Mouse (Mus musculus) intestine, embryonic 15.5 days (tissue): ENCODE measurements around the gene Cyth2. TPM values are rescaled to one million over a fixed set of nuclear protein-coding genes. Genes with fewer than 3 reads are reported as not detected.

ENCODE experiments used
- ATAC-seq: fragments of 200-750 bp; cut with Nextera tagmentation; 2 replicates; pipeline ENCODE4 v1.8.0; 2017; ENCODE audit warnings: moderate TSS enrichment, moderate library complexity
- H3K27ac ChIP-seq: fragments of 300-500 bp; sonication (generic); 2 replicates; pipeline ENCODE4 v1.5.1; 2015; ENCODE audit warnings: mild to moderate bottlenecking, inconsistent platforms
- H3K27me3 ChIP-seq: fragments of 300-500 bp; sonication (generic); replicated peaks from 2 replicates; pipeline ENCODE4 v1.6.1; 2015; ENCODE audit warnings: inconsistent platforms
- H3K36me3 ChIP-seq: fragments of 300-500 bp; sonication (generic); 2 replicates; pipeline ENCODE4 v1.6.1; 2015; ENCODE audit warnings: inconsistent platforms
- H3K4me1 ChIP-seq: fragments of 300-500 bp; sonication (generic); replicated peaks from 2 replicates; pipeline ENCODE4 v1.6.1; 2015; ENCODE audit warnings: inconsistent platforms
- H3K4me2 ChIP-seq: fragments of 300-500 bp; sonication (generic); replicated peaks from 2 replicates; pipeline ENCODE4 v1.6.1; 2015; ENCODE audit warnings: mild to moderate bottlenecking, inconsistent platforms
- H3K4me3 ChIP-seq: fragments of 300-500 bp; sonication (generic); replicated peaks from 2 replicates; pipeline ENCODE4 v1.5.1; 2015; ENCODE audit warnings: inconsistent platforms
- H3K9ac ChIP-seq: fragments of 300-500 bp; sonication (generic); 2 replicates; pipeline ENCODE4 v1.6.1; 2015; ENCODE audit warnings: inconsistent platforms
- H3K9me3 ChIP-seq: fragments of 300-500 bp; sonication (generic); 2 replicates; pipeline ENCODE4 v1.6.1; 2016; ENCODE audit warnings: inconsistent platforms
- WGBS: fragments of 180-500 bp; shearing (Covaris S2); methylation state at CpG from one replicate; pipeline ENCODE4 v1.1.7; 2015; 5-methylcytosine and 5-hydroxymethylcytosine counted together
- polyA plus RNA-seq: library from polyadenylated mRNA; unstranded; fragments of >200 nt; fragmentation: Nextera tagmentation; extraction: Ambion mirVana; gene quantifications from 2 replicates; pipeline ENCODE4 v1.2.1, GENCODE M21; 2015

The Cyth2 gene
- polyA plus RNA-seq, 1 experiment from 2014 or later = 89.0 TPM

DNA sequence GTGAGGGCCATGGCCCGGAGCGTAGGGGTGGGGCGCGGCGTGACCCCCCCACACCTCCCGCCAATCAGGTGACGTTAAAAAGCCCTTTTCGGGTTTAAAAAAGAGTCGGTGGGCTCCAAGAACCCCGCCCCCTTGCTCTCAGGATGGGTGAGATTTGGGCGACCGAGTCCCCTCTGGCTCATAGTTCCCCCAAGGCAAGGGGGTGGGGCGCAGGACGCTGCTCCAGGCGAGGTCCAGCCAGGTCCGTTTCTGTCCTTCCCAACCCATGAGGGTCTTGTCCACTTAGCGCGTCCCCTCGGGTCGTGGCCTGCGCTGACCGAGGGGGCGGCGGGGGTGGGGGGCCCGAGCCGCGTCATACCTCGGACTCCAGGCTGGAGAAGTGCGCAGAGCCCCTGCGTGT lies 18.0 kb upstream of the Cyth2 start:
- H3K27me3 ChIP-seq = peaks cover 45% of the 10 kb centered on the region
- WGBS = 9% methylated on average over 30 of the region's 30 CpGs
- 0 out of 2 replicates have a peak overlapping the region, but pooled peaks have one; percentile 44 for H3K9ac ChIP-seq

GRCm38 (mm10) chr7:45831128-45831525 lies 16.7 kb upstream of the Cyth2 start:
- peak overlapping the region; percentile 63; the same call in 1 of the 2 replicates for H3K9ac ChIP-seq
- no peaks in the 10 kb centered on the region for H3K9me3 ChIP-seq
- H3K36me3 ChIP-seq = peaks cover 22% of the 10 kb centered on the region
- H3K4me1 ChIP-seq = peaks cover 26% of the 10 kb centered on the region
- H3K27ac ChIP-seq = no peak overlapping the region
- peak overlapping the region; percentile 67 for H3K4me2 ChIP-seq
- WGBS = 26% methylated on average over 5 of the region's 5 CpGs
- ATAC-seq = peak; percentile 13; the same call in 1 of the 2 replicates
- peak overlapping the region; percentile 80 for H3K4me3 ChIP-seq
- H3K27me3 ChIP-seq = peaks cover 45% of the 10 kb centered on the region

More for the DNA sequence above, 18.0 kb upstream of the Cyth2 start:
- peaks cover 9% of the 10 kb centered on the region for H3K36me3 ChIP-seq
- no peak for ATAC-seq
- H3K27ac ChIP-seq = no peak overlapping the region
- peak overlapping the region; percentile 80 for H3K4me2 ChIP-seq
- H3K9me3 ChIP-seq = no peaks in the 10 kb centered on the region
- H3K4me3 ChIP-seq = peak overlapping the region; percentile 46
- peaks cover 26% of the 10 kb centered on the region for H3K4me1 ChIP-seq

DNA sequence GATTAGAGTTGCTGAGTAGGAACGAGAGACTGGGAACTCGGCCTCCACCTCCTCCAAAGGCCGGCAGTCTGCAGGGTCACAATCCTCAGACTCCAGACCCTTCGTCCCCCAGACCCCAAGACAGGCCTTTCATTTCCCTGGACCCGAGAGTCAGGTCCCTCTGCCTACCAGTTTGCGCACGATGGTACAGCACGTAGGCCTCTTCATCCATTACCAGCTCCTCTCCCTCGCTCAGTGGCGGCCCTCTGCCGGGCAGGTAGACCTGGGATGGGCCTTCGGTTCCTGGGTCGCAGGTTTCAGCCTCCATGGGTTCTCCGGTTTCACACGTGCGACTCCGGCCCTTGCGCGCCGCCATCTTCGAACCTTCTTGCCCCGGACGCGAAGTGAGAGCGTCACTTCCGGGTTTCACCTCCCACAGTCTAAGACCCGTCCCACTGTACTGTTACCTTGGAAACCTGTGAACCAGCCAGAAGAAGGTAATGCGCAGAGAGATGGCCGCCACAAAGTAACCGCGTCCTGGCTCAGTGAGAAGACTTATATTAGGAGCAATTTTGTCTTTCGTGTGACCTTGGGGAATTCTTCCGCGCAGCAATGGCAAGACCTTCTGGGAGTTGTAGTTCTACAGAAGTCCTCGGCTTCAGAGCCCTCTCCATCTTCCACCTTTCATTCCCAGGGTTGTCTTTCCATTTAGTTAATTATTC lies 16.2 kb upstream of the Cyth2 start, which contains the start of gene Grwd1:
Gene Grwd1, minus strand, starts transcription at position 518 of the 701 bp plus-strand sequence.
- peak; percentile 91 for ATAC-seq
- Histone ChIP-seq H3K4me1 (peaks cover 26% of the 10 kb centered on the region), H3K4me3 (peak within 1 kb of the TSS; percentile 80), H3K36me3 (peaks cover 27% of the 10 kb centered on the region), H3K27me3 (peaks cover 42% of the 10 kb centered on the region), H3K9ac (peak within 1 kb of the TSS; percentile 63), H3K4me2 (peak within 1 kb of the TSS; percentile 67), H3K9me3 (no peaks in the 10 kb centered on the region), H3K27ac (peak within 1 kb of the TSS; percentile 18; the same call in 1 of the 2 replicates)
- WGBS = under 1% methylated on average over 35 of the region's 35 CpGs

- WGBS = 92% methylated on average over 7 of the region's 7 CpGs
- Histone ChIP-seq H3K36me3 (peaks cover 47% of the 10 kb centered on the region), H3K9me3 (no peaks in the 10 kb centered on the region), H3K27me3 (peaks cover 5% of the 10 kb centered on the region), H3K27ac (no peak overlapping the region), H3K9ac (no peak overlapping the region), H3K4me2 (no peak overlapping the region), H3K4me1 (peaks cover 10% of the 10 kb centered on the region), H3K4me3 (no peak overlapping the region)
- no peak for ATAC-seq
Observed at GRCm38 (mm10) chr7:45826631-45827030, 12.2 kb upstream of the Cyth2 start.

DNA sequence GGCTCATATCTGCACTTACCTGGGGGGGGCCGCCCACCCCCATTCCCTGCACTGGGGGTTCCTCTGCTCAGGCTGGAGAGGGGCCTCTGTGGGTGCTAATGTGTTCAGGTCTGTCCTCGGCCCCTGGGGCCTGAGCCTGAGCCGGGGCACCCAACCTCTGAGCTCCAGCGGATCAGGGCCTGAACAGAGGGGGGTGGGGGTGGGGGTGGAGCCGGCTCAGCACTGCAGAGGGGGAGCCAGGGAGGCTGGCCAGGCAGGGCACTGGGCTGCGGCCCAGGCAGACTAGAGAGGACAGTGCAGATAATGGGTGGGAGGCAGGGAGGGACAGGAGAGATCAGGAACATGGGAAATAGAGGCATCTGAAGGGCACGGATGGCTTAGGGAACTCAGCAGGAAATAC lies 10.2 kb upstream of the Cyth2 start, which contains the start of gene Kcnj14:
Gene Kcnj14, minus strand, starts transcription at position 185 of the 400 bp plus-strand sequence.
- no peak for ATAC-seq
- WGBS = 62% methylated on average over 7 of the region's 7 CpGs

DNA sequence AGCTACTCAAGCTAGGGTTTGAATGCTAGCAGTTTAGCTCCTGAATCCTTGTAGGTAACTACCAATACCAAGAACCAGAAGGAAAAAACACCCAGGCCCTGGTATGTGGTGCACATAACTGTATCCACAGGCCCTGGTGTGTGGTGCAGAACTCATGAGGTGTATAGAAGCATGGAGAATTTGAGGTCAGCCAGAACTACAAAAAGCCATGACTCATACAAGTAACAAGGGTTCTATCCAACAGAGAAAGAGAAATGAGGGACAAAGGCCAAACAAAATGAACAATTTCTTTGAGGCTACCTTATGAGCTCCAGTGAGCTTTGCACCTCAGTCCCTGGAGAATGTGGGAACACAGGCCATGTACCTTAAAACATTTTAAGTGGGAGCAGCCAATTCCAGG lies 6.5 kb upstream of the Cyth2 start:
- Histone ChIP-seq H3K4me1 (peaks cover 4% of the 10 kb centered on the region; the same call in 1 of the 2 replicates), H3K4me2 (no peak overlapping the region), H3K27me3 (no peaks in the 10 kb centered on the region), H3K9ac (no peak overlapping the region), H3K4me3 (no peak overlapping the region), H3K36me3 (peaks cover 23% of the 10 kb centered on the region), H3K27ac (no peak overlapping the region), H3K9me3 (no peaks in the 10 kb centered on the region)
- ATAC-seq = no peak

More for the DNA sequence above, 10.2 kb upstream of the Cyth2 start, which contains the start of gene Kcnj14:
- no peak within 1 kb of the TSS for H3K4me2 ChIP-seq
- H3K4me1 ChIP-seq = peaks cover 7% of the 10 kb centered on the region; the same call in 1 of the 2 replicates
- H3K4me3 ChIP-seq = no peak within 1 kb of the TSS
- H3K9me3 ChIP-seq = no peaks in the 10 kb centered on the region
- H3K27me3 ChIP-seq = no peaks in the 10 kb centered on the region
- H3K9ac ChIP-seq = no peak within 1 kb of the TSS
- H3K36me3 ChIP-seq = peaks cover 47% of the 10 kb centered on the region
- no peak within 1 kb of the TSS for H3K27ac ChIP-seq

DNA sequence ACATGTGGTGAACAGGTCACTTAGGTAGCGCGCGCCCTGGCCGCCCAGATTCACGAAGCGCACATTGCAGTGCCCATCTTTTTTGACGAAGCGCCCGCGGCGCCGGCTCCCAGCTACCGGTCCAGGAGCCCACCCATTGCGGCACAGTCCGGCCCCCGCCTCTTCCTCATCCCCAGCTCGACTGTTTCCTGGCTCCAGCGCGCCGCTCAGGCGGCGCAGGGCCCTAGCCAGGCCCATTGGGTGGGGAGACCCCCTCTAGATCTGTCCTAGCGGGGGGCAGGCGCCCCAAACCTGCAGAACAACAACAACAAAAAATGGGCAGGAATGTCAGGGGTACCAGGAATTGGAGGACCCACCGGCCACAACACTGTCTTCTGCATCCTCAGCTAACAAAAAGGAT lies 5.5 kb upstream of the Cyth2 start:
- no peak overlapping the region for H3K27ac ChIP-seq
- peaks cover 13% of the 10 kb centered on the region; the same call in 1 of the 2 replicates for H3K36me3 ChIP-seq
- peak overlapping the region; percentile 9; the same call in 1 of the 2 replicates for H3K4me3 ChIP-seq
- 0 out of 2 replicates have a peak, but pooled peaks have one; percentile 27 for ATAC-seq
- 15% methylated on average over 25 of the region's 25 CpGs for WGBS
- H3K9me3 ChIP-seq = no peaks in the 10 kb centered on the region
- H3K4me2 ChIP-seq = peak overlapping the region; percentile 48
- H3K27me3 ChIP-seq = no peaks in the 10 kb centered on the region
- peaks cover 11% of the 10 kb centered on the region; the same call in 1 of the 2 replicates for H3K4me1 ChIP-seq
- no peak overlapping the region for H3K9ac ChIP-seq

DNA sequence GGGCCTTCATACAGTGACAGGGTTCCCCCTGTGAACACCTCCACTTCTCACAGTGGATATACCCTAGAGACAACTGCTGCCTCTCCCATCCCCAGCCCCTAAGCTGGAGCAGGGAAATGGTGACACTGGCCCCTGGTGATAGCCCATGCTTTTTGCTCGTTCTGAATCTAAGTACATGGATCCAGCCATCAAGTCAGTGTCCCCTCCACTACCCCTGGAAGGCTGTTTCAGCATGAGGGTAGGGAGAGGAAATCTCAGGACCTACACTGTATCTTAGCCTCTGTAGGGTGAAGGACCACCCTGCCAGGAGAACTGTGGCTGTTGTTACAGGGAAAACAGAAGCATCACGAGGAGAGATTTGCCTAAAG lies 1.6 kb upstream of the Cyth2 start:
- Histone ChIP-seq H3K36me3 (peaks cover 20% of the 10 kb centered on the region), H3K4me3 (no peak overlapping the region), H3K27ac (no peak overlapping the region), H3K9ac (no peak overlapping the region), H3K27me3 (no peaks in the 10 kb centered on the region), H3K4me1 (peaks cover 29% of the 10 kb centered on the region), H3K4me2 (no peak overlapping the region), H3K9me3 (no peaks in the 10 kb centered on the region)
- no peak for ATAC-seq
- WGBS = 64% methylated on average over 2 of the region's 2 CpGs

- Histone ChIP-seq H3K27ac (no peak overlapping the region), H3K9ac (no peak overlapping the region)
Observed at GRCm38 (mm10) chr7:45815323-45815983, 1.1 kb upstream of the Cyth2 start.

GRCm38 (mm10) chr7:45814841-45815240 lies 460 bp upstream of the Cyth2 start:
- no peak for ATAC-seq
- H3K4me2 ChIP-seq = peak overlapping the region; percentile 62
- peaks cover 30% of the 10 kb centered on the region for H3K36me3 ChIP-seq
- no peak overlapping the region for H3K9ac ChIP-seq
- WGBS = 4% methylated on average over 5 of the region's 5 CpGs
- peak overlapping the region; percentile 27 for H3K4me3 ChIP-seq
- H3K27me3 ChIP-seq = no peaks in the 10 kb centered on the region
- no peak overlapping the region for H3K27ac ChIP-seq
- H3K4me1 ChIP-seq = peaks cover 27% of the 10 kb centered on the region
- no peaks in the 10 kb centered on the region for H3K9me3 ChIP-seq

More at GRCm38 (mm10) chr7:45815323-45815983, 1.1 kb upstream of the Cyth2 start:
- Histone ChIP-seq H3K4me2 (0 out of 2 replicates have a peak overlapping the region, but pooled peaks have one; percentile 62), H3K4me3 (no peak overlapping the region), H3K4me1 (peaks cover 29% of the 10 kb centered on the region), H3K9me3 (no peaks in the 10 kb centered on the region), H3K36me3 (peaks cover 25% of the 10 kb centered on the region), H3K27me3 (no peaks in the 10 kb centered on the region)
- no peak for ATAC-seq
- WGBS = 65% methylated on average over 10 of the region's 10 CpGs

DNA sequence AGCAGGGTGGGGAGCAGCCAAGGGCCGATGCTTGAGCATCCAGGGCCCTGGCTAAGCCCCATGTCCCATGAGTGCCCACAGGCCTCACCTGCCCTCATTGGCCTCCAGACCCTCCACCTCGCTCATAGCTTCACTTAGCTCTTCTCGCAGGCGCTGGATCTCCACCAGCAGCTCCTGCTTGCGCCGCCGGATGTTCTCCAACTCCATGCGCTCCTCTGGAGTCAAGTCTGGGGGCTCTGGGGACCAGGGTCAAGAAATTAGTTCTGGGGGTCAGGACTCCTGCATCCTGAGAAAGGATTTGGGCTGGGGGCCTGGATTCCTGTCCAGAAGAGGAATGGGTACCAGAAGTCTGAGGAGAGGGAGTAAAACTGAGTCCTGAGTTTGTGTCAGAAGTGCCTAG lies 1.5 kb downstream of the Cyth2 start:
- H3K9ac ChIP-seq = peak overlapping the region; percentile 96
- peak overlapping the region; percentile 88 for H3K4me3 ChIP-seq
- no peaks in the 10 kb centered on the region for H3K9me3 ChIP-seq
- H3K36me3 ChIP-seq = peaks cover 47% of the 10 kb centered on the region
- H3K27me3 ChIP-seq = no peaks in the 10 kb centered on the region
- no peak overlapping the region for H3K27ac ChIP-seq
- H3K4me1 ChIP-seq = peaks cover 31% of the 10 kb centered on the region
- 80% methylated on average over 8 of the region's 8 CpGs for WGBS
- ATAC-seq = no peak
- peak overlapping the region; percentile 72 for H3K4me2 ChIP-seq

DNA sequence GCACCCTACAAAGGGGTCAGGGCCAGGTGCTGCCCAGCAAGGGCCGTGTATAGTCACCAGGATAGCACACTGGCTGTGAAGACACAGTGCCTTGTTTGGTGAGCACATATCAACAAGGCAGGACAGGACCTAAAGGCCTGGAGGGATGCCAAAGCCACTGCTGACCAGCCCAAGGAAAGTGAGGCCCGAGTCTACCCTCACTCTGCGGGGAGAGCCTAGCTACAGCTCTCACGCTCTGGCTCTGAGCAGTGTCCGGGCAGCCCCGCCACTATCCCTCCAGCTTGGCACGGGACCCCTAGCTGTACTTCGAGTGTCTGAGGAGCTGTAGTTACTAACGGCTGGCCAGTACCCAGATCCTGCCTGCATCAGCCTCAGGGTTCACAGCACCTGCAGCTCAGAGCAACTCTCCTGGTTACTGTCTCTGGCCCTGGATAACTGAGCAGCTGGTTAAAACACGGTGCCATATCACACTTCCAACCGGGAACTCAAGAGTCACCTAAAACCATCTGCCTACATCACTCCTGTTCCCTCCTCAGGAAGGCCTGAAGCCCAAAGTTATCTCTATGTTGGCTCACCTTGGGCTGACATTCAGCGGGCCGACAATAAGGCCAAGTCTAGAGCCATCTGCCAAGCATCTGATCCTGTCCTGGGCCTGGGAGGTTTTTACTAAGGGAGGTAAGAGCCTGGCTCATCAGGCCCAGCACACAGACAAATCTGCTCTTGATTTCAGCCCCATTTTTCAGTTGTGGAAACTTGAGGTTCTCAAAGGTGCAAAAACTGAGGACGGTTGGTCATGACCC lies 4.9 kb downstream of the Cyth2 start:
- Histone ChIP-seq H3K4me1 (peaks cover 21% of the 10 kb centered on the region), H3K4me3 (no peak overlapping the region), H3K27ac (no peak overlapping the region), H3K4me2 (no peak overlapping the region), H3K9me3 (no peaks in the 10 kb centered on the region), H3K36me3 (peaks cover 59% of the 10 kb centered on the region), H3K27me3 (no peaks in the 10 kb centered on the region), H3K9ac (no peak overlapping the region)
- 88% methylated on average over 14 of the region's 14 CpGs for WGBS
- no peak for ATAC-seq
